Mouse (Mus musculus): ENCODE measurements at regions not wholly inside any gene's neighbourhood (a gene's known extent, or its start where the extent isn't known, plus 50 kb on each side); places are given as distances from the start of the nearest gene placed in this dataset.

DNA sequence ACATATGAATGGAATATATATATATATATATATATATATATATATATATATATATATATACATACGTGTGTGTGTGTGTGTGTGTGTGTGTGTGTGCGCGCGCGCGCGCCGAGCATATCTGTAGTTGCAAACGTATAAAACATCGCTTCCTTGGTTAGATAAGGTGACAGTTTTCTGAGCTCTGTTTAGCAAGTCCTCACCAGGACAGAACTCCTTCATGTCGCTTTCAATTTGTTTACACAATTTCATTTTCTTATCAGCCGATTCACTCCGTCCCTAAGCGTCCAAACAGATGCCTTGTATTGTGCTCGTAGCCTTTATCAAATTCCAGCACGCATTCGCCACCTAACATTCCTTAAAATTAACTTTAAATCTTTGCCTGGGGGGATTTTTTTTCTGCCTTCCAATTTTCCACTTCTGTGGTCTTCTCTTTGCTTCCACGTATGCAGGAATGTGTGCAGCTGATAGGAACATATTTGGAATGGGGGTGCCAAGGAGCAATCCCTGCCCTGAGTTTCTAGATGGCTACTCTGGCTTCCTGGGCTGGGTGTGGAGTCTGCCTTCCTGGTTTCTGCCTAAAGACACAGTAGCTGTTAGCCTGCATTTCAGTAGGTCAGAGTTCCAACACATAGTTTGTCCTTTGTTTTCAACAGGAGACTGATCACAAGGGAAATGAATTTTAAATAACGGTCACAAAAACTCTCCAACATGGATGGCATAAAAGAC, 575.7 kb downstream of the Robo2 start:
- DNase-seq, result no peak

GRCm38 (mm10) chr16:73821387-73822338, 590.0 kb downstream of the Robo2 start:
- no peak for DNase-seq

DNA sequence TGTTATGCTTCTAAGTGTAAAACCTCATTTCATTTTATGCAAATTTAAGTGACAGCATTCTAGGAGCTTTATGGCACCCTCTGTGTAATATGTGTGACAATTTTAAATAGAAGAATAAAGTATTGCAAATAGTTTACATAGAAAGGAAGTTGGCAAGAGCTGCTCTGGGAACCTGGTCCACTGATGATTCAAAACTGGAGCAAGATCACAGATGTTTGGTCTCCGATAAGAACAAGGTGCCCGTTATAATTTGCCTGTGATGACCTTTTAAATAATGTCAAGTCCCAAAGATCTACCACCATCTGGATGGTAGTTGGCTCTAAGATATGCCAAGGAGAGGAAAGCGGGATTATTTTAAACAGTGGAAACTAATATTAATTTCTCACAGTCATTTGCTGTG, 607.1 kb downstream of the Robo2 start:
- no peak for DNase-seq

- no peak for DNase-seq
Observed at GRCm38 (mm10) chr16:73796528-73797171, 615.0 kb downstream of the Robo2 start.

DNA sequence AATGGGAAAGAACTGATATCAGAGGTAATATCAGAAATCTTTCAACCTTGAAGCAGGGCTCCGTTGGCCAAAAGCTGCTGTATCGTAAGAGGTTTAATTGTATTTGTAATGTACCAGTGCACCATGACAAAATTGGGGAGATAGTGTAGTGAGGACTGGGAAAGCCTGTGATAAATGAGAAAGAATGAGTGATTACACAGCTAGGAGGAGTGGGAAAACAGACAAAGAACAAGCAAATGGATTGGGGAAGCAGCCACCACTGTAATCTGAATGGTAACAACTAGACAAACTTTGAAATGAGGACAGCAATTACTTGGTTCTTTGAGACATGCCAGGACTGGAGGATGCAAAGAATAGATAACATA, 626.6 kb downstream of the Robo2 start:
- DNase-seq, result no peak

GRCm38 (mm10) chr16:73784296-73785073, 627.1 kb downstream of the Robo2 start:
- DNase-seq, result no peak

DNA sequence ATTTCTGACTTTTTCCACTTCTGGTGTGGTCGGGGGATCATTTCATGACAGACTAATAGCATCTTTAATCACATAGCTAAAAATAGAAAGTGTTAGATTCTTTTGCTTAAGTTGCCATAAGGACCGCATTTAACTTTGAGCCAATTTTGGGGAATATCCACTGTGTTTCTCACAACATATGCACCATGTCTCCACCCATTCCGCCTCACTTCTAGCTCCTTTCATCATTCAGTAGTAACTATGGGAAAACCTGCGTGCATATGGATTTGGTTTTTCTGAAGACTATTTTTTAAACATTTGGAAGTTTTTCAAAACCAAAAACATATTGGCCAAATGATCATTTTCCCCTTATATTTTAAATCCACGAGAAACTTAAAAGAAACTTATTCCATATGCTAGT, 639.2 kb downstream of the Robo2 start:
- no peak for DNase-seq

- no peak for DNase-seq
Observed at GRCm38 (mm10) chr16:73770440-73770856, 641.2 kb downstream of the Robo2 start.

GRCm38 (mm10) chr16:73769729-73770128, 641.9 kb downstream of the Robo2 start:
- DNase-seq, result no peak

GRCm38 (mm10) chr16:73768706-73769105, 642.9 kb downstream of the Robo2 start:
- DNase-seq, result no peak

GRCm38 (mm10) chr16:73765184-73765583, 646.4 kb downstream of the Robo2 start:
- no peak for DNase-seq

GRCm38 (mm10) chr16:73760921-73761320, 650.7 kb downstream of the Robo2 start:
- DNase-seq, result no peak

GRCm38 (mm10) chr16:73758872-73759271, 652.8 kb downstream of the Robo2 start:
- DNase-seq, result no peak

DNA sequence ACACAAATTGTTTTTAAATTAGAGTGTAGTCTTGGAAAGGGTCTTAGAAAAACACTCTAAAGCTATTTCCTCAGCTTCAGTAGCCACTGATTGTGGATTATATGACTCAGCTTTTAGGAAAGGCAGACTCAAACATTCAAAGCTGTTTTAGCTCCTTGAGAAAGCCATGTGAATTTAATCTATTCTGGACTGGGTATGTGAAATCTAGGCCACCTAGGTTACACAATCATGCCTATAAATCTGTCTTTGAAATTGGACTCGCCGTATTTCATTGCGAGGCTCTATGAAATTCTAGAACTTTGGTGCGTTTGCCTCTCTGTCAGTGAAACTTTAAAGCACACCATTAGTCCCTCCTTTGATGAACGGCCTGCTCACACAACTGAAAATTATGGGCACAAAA, 657.3 kb downstream of the Robo2 start:
- DNase-seq, result no peak

GRCm38 (mm10) chr16:73728297-73728696, 683.3 kb downstream of the Robo2 start:
- DNase-seq, result no peak

GRCm38 (mm10) chr16:73719691-73720090, 691.9 kb downstream of the Robo2 start:
- no peak for DNase-seq

GRCm38 (mm10) chr16:73716301-73716700, 695.3 kb downstream of the Robo2 start:
- DNase-seq, result no peak

GRCm38 (mm10) chr16:73707051-73707450, 704.6 kb downstream of the Robo2 start:
- DNase-seq, result no peak

DNA sequence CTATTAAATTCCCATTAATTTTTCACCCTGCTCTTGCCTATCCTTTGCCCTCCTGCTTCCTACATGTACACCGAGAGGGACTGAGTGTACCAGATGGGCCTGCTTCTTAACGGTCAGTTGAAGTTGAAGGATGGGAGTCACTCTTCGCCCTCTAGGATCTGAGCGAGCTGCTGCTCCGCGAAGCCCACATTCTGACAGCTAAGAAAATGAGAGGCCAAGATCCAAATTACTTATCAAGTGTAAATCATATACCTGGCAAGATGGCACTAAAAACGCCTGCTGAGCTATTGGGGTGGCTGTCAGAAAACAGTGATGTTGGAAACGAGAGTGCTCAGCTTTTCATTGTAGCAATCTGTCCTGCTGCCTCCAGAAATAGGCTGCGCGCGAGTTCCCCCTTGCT, 722.4 kb downstream of the Robo2 start:
- no peak for DNase-seq

- DNase-seq, result no peak
Observed at GRCm38 (mm10) chr16:73679804-73680203, 731.8 kb downstream of the Robo2 start.

DNA sequence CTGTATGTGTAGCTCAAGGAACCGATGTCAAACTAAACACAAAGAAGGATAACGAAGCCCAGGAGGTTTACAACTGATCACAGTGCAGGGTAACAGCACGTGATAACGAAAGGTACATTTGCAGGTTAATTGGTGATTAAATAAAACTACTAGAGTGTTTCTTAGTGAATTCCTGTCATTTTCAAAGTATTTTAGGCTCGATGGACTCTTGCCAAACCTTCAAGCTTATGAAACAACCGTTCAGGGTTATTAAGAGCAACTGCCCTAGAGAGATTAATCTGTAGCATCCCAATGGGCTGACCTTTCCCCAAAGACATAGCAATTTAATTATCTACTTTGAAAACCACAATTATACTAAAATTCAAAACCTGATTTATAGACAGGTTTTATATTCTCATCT, 741.1 kb downstream of the Robo2 start:
- DNase-seq, result no peak

GRCm38 (mm10) chr16:73652976-73653690, 758.5 kb downstream of the Robo2 start:
- DNase-seq, result no peak

Data from kidney, postnatal 14 days (tissue).